Mouse (Mus musculus) WW6 (cell line): ENCODE results near the gene Mybbp1a.

Experiments used
- DNase-seq: peaks from one replicate; pipeline ENCODE4 v3.0.0-alpha.2; 2013; ENCODE audit warnings: low read depth, low spot score

The Mybbp1a gene

DNA sequence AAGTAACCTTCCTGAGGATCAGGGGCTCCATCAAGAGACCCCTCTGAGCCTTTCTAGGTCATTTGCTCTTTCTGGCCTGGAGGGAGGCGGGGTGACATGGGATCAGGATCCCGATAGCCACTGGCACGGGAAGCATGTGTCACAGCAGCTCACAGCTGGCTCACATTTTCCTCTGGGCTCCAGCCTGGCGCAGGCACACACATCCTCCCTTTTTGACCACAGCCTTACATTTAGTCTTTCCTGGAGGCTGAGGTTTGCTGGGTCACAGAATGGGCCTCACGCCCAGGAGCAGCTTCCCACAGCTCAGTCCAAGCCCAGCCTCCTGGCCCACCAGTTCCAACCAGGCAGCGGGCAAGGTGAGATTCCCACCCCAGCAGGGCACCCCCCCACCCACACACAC lies 37.1 kb downstream of the Mybbp1a start:
- DNase-seq: no peak

DNA sequence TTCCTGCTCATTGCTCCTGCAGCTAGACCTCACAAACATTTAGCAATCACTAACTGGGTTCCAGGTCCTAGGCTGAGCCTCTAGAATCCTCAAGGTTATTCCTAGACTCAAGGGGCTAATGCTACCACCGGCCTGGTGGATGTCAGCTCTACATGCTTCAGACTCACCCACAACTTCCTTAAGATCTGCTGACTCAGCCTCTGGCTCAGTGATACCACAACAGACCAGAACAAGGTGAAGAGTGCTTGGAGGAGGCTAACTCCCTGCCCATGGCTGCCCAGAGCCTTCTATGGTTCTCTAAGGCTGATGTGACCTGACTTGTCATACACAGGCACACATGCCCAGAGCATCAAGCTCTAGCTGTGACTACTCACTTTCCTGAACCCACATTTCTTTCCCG lies 38.3 kb downstream of the Mybbp1a start:
- no peak for DNase-seq

GRCm38 (mm10) chr11:72481313-72481712 lies 40.2 kb downstream of the Mybbp1a start:
- DNase-seq: no peak

DNA sequence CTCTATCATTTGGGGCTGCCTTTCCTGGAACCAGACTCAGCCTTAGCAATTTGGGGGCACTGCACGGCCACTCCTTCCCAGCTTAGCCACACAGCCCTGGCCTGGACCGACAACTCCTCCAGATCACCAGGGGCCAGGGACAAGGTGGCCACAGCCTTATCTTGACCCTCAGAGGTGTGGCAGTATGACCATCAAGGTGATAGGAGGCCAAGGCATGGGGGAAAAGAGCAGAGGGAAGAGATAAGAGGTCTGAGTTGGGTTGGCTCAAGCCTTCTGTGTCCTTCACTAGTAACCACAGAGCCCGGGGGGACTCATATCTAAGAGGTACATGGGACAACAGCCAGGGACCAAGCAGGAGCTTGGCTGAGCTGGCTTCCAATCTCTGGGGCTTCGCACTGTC lies 40.8 kb downstream of the Mybbp1a start:
- DNase-seq: no peak

DNA sequence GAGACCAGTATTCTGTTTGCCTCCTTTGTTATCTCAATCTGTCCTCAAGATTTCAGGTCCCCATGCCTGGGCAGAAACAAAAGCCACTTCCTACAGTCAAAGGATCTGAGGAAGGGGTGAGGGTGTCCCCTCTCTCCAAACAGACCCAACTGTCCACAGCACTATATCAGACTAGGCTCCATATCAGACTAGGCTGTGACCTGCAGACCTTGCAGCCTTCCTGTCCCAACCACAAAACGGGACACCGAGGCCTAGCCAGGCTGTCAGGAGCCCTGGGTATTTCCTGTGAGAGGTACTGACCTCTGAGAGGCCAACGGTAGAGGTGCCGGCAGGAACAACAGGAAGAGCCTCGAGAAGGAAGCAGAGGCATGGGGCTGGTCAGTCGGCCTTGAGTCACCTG lies 43.4 kb downstream of the Mybbp1a start:
- DNase-seq: no peak

DNA sequence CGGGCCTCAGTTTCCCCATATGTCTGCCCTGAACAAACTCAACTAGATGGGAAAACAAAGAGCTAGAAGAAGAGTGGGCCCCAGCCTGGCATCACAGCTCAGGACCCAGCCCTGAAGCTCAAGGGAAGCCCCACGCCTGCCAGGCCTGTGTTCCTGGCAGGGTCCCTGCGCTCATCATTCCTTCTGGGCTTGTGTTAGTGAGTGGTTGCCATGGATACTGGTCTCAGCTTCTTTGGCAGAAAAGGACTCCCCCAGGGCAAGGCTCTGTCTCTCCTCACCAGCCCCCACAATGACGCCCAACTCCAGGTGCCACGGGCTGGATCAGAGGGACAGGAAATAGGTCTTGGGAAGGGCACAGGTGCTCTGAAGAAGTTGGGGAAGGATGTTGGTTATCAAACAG lies 44.0 kb downstream of the Mybbp1a start:
- DNase-seq: no peak

- DNase-seq: no peak
Observed at GRCm38 (mm10) chr11:72485960-72486359, 44.8 kb downstream of the Mybbp1a start.

DNA sequence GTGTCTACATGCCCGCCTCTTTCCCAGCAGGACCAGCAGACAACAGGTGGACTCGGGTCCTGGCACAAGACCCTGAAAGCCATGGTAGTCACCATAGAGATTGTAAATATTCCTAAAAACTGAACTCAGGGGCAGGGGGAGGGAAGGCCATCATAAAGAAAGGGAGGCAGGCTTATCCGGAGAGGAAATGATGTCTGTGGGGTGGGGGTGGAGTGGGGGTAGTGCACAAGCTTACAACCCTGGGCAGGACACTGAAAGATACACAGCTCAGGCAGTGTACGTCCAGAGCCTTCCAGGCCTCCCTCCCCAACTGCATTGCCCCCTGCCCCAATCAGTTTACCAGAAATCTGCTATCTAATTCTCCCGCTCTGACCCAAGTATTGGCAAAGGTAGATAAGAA lies 46.0 kb downstream of the Mybbp1a start:
- no peak for DNase-seq

DNA sequence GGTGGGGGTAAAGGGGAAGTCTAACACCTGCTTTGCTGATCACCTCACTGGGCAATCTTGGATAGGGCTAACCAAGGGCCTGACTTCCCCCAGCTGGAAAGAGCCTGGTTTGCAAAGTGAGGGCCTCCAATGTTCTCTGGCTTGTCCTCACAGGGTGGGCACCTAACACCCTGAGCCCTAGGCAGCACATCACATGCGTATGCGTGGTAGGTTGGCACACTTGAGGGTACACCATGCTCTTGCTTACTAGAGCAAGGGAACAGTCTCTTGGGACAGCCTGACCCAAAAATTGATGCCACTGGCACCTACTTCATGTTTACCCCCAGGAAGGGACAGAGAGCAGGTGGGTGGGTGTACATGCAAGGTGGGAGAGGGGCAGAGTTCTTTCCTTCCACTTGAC lies 46.6 kb downstream of the Mybbp1a start:
- DNase-seq: no peak

DNA sequence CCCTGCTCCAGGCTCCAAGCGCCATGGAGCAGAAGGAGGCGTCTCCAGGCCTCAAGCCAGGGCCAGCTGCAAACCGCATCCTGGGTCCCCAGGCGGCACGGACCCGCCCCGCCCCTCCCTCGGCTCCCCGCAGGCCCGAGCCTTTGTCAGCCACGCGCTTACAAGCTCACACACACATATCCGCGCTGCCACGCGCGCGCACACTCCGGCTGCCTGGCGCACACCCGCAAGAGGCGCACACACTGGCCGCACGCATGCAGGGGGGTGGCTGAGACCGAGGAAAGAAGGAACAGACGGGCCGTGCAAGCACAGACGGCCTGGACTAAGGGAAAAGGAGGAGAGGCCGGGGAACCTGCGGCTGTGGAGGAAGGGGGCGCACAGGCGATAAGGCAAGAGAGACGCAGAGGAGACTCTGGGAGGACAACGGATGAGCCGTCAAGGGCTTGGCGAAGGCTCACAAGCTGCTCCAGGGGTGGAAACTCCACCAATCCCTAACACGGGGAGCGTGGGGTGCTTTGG lies 47.7 kb downstream of the Mybbp1a start:
- peak; percentile 45 for DNase-seq

DNA sequence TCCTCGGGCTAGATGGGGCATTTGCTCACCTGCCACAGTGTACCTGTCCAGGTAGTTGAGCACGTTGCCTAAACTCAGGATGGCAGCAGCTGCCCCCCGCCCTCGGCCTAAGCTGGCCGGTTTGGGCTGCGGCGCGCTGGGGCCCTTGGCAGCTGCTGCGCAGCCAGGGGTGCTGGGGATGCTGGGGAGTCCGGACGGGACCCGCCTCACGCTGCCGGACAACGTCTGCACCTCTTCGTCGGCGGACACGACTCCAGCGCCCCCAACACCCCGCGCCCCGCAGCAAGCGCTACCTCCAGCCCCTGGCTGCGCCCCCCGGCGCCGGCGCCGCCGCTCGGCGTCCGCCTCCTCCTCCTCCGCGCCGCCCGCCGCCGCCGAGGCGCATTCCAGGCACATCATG lies 48.2 kb downstream of the Mybbp1a start:
- no peak for DNase-seq

DNA sequence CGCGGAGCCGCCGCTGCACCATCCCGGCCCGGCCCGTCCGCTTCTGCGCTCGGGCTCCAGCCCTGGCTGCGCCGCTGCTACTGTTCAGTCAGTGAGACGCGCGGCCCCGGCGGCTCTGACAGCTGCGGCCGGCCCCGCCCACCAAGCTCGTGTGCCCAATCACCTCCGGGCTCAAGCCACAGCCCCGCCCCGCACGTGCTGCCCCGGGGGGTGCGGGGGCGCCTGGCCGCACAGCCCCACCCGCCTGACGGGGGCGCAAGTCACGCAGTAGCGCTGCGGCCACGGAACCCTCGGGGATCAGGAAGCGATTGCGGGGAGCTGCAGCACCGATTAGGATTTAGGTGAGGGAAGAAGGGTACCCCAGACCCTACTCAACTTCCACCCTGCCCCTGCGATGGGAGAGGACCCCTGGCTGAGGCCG lies 48.7 kb downstream of the Mybbp1a start, which contains the start of gene Spns2:
TSS of gene Spns2 (minus strand) at position 24 of the 421 bp plus-strand sequence.
- DNase-seq: peak; percentile 78

GRCm38 (mm10) chr11:72491130-72491960 lies 50.2 kb downstream of the Mybbp1a start:
- DNase-seq: no peak

GRCm38 (mm10) chr11:72494046-72494988 lies 53.2 kb downstream of the Mybbp1a start:
- no peak for DNase-seq

- DNase-seq: no peak
Observed at GRCm38 (mm10) chr11:72496066-72496465, 54.9 kb downstream of the Mybbp1a start.

GRCm38 (mm10) chr11:72496775-72497174 lies 55.6 kb downstream of the Mybbp1a start:
- DNase-seq: no peak

- no peak for DNase-seq
Observed at GRCm38 (mm10) chr11:72497367-72497766, 56.2 kb downstream of the Mybbp1a start.

DNA sequence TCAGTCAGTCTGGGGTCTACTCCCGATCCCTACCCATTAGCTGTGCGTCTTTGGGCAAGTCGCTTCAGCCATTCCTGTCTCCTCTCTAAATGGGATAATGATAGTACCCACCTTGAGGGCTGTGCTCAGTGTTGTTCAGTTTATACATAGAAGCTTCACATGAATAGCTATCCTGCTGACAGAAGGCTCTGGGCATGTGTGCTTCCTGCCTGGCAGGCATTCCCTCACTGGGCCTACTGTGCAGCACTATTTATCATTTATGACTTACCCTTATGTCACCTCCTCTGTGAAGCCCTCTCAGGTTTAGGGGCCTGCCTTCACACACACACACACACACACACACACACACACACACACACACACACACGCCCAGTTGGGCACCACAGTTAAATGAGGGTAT lies 59.0 kb downstream of the Mybbp1a start:
- no peak for DNase-seq
